Mouse (Mus musculus) embryonic facial prominence, embryonic 13.5 days (tissue): ENCODE data around the gene Mta1. TPM values are rescaled to one million over a fixed set of nuclear protein-coding genes. Genes with fewer than 3 reads are reported as not detected.

Experiments used
- ATAC-seq: fragments of 200-750 bp; cut with Nextera tagmentation; 2 replicates; pipeline ENCODE4 v1.8.0; 2017; ENCODE audit warnings: low read depth; ENCODE audit not compliant: insufficient number of reproducible peaks, insufficient read depth, low FRiP score, low TSS enrichment
- H3K27ac ChIP-seq: fragments of 300-500 bp; sonication (generic); 2 replicates; pipeline ENCODE4 v1.5.1; 2015; ENCODE audit warnings: moderate library complexity, mild to moderate bottlenecking, inconsistent platforms
- H3K27me3 ChIP-seq: fragments of 300-500 bp; sonication (generic); 2 replicates; pipeline ENCODE4 v1.6.1; 2015; ENCODE audit warnings: mild to moderate bottlenecking, inconsistent platforms
- H3K36me3 ChIP-seq: fragments of 300-500 bp; sonication (generic); 2 replicates; pipeline ENCODE4 v1.6.1; 2015; ENCODE audit warnings: mild to moderate bottlenecking, inconsistent platforms
- H3K4me1 ChIP-seq: fragments of 300-500 bp; sonication (generic); 2 replicates; pipeline ENCODE4 v1.6.1; 2015; ENCODE audit warnings: inconsistent platforms
- H3K4me2 ChIP-seq: fragments of 300-500 bp; sonication (generic); 2 replicates; pipeline ENCODE4 v1.6.1; 2015; ENCODE audit warnings: moderate library complexity, mild to moderate bottlenecking, inconsistent platforms
- H3K4me3 ChIP-seq: fragments of 300-500 bp; sonication (generic); 2 replicates; pipeline ENCODE4 v1.5.1; 2015; ENCODE audit warnings: mild to moderate bottlenecking, inconsistent platforms
- H3K9ac ChIP-seq: fragments of 300-500 bp; sonication (generic); 2 replicates; pipeline ENCODE4 v1.6.1; 2015; ENCODE audit warnings: mild to moderate bottlenecking, inconsistent platforms
- H3K9me3 ChIP-seq: fragments of 300-500 bp; sonication (generic); 2 replicates; pipeline ENCODE4 v1.6.1; 2016; ENCODE audit warnings: inconsistent platforms
- WGBS: fragments of 180-500 bp; shearing (Covaris S2); methylation state at CpG from one replicate; pipeline ENCODE4 v1.1.7; 2015; ENCODE audit warnings: mixed read lengths; 5-methylcytosine and 5-hydroxymethylcytosine counted together
- polyA plus RNA-seq: library from polyadenylated mRNA; unstranded; fragments of >200 nt; fragmentation: Nextera tagmentation; extraction: Ambion mirVana; gene quantifications from 2 replicates; pipeline ENCODE4 v1.2.1, GENCODE M21; 2015

The Mta1 gene
- polyA plus RNA-seq, result 18.5 and 18.6 TPM in 2 replicates

DNA sequence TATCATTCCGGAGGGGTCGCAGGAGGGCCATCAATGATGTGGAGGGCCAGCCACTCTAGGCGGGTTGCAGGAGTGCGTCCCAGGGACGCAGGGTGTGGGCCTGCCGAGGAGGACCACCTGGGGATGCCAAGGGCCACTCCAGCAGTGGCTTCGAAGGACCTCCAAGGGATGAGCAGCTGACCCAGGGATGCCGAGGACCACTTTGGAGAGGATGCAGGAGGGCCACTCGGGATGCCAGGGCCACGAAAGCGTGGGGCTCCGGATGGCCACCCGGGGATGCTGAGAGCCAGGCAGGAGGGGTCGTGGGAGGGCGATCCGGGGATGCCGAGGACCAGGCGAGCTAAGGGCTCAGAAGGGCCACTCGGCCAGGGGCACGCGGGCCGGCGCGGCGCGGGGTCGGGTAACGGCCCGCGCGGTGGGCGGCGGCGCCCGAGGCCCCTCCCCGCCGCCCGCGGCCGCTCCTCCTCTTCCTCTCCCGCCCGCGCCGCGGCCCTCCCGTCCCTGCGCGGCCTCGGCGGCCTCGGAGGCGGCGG, at the start of gene Mta1:
Gene Mta1 (plus strand): TSS at position 530 of the 533 bp plus-strand sequence.
- no peaks in the 10 kb centered on the region for H3K27me3 ChIP-seq
- 2% methylated on average over 34 of the region's 53 CpGs for WGBS
- H3K36me3 ChIP-seq, result peaks cover 11% of the 10 kb centered on the region; the same call in 1 of the 2 replicates
- H3K9ac ChIP-seq, result peak within 1 kb of the TSS; percentile 99
- ATAC-seq, result peak; percentile 77
- H3K4me3 ChIP-seq, result peak within 1 kb of the TSS; percentile 98
- peaks cover 42% of the 10 kb centered on the region for H3K4me1 ChIP-seq
- peak within 1 kb of the TSS; percentile 87 for H3K27ac ChIP-seq
- peak within 1 kb of the TSS; percentile 93 for H3K4me2 ChIP-seq
- no peaks in the 10 kb centered on the region for H3K9me3 ChIP-seq

DNA sequence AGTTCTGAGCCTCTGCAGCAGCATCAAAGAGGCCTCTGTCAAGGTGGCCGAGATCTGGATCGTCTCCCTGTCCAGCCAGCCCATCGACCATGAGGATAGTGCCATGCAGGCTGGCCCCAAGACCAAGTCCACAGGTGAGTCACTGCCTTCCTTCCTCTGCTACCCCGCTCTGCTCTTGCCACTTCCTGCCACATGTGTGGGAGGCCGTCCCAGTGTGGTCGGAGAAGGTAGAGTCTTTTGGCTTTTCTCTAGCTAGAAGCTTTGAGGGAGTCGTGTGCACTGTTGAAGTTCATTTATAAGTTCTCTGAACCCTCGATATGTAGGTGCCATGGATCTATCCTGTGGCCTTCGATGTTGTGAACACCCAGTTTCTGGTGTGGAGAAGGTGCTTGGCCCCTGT, 48.2 kb upstream of the Mta1 start:
- WGBS, result 90% methylated on average over 9 of the region's 9 CpGs
- H3K4me3 ChIP-seq, result no peak overlapping the region
- H3K9me3 ChIP-seq, result no peaks in the 10 kb centered on the region
- H3K36me3 ChIP-seq, result peaks cover 79% of the 10 kb centered on the region
- peaks cover 18% of the 10 kb centered on the region for H3K4me1 ChIP-seq
- H3K27ac ChIP-seq, result no peak overlapping the region
- no peaks in the 10 kb centered on the region for H3K27me3 ChIP-seq
- no peak overlapping the region for H3K4me2 ChIP-seq
- ATAC-seq, result no peak
- H3K9ac ChIP-seq, result no peak overlapping the region

DNA sequence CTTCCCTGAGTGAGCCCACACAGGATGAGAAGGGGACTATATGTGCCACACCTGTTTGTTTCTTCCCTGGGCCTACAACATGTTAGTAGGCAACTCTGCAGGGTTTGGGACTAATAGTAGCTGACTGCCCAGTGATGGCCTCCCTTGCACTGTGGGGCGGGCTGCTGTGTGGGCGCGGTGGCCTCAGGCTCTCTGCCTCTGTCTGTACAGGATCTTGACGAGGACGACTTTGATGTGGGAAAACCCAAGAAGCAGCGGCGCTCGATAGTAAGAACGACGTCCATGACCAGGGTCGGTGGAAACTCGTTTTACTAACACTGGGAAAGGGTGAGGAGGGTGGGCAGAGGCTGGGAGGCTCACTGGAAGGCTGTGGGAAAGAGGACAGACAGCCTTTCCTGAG, 47.4 kb upstream of the Mta1 start:
- peaks cover 18% of the 10 kb centered on the region for H3K4me1 ChIP-seq
- 57% methylated on average over 12 of the region's 12 CpGs for WGBS

DNA sequence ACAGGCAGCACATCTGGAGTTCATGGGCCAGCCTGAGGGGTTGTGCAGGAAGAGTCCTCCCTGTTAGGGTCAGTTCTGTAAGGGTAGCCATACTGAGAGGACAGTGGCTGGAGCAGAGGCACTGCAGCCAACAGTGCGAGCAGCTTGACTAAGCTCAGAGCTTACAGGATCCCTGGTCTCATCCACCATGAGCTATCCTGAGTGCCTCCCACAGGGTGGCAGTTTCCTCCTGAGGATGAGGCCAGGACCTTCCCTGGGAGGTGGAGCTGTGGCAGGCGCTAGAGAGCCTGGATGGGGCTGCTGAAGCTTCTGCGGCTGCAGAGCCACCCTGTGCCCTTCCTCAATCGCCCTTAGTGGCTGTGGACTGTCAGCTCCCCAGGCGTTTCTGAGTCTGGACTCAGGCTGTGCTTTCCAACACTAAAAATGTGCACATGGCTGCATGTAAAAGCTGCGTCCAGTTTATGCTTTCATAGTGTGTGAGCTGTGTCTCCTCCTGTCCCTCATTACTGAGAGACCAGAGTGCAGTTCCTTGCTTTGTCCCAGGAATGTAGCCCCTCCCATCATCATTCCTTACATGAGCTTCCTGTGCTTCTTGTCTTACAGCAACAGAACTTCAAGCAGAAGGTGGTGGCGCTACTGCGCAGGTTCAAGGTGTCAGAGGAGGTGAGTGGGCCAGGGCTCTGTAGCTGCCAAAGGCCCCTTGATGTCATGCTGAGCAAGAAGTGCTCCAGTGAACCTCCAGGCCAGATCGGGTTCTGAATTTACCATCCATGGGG, 46.3 kb upstream of the Mta1 start:
- peaks cover 18% of the 10 kb centered on the region for H3K4me1 ChIP-seq
- H3K27ac ChIP-seq, result peak overlapping the region; percentile 79
- 27% methylated on average over 9 of the region's 9 CpGs for WGBS
- H3K27me3 ChIP-seq, result no peaks in the 10 kb centered on the region
- H3K9me3 ChIP-seq, result no peaks in the 10 kb centered on the region
- 0 out of 2 replicates have a peak overlapping the region, but pooled peaks have one; percentile 5 for H3K4me2 ChIP-seq
- H3K4me3 ChIP-seq, result no peak overlapping the region
- no peak for ATAC-seq
- peak overlapping the region; percentile 61 for H3K9ac ChIP-seq
- peaks cover 77% of the 10 kb centered on the region for H3K36me3 ChIP-seq

More for the DNA sequence above, 47.4 kb upstream of the Mta1 start:
- Histone ChIP-seq H3K27me3 (no peaks in the 10 kb centered on the region), H3K4me3 (no peak overlapping the region), H3K9ac (no peak overlapping the region), H3K4me2 (no peak overlapping the region), H3K9me3 (no peaks in the 10 kb centered on the region), H3K27ac (no peak overlapping the region; the same call in 1 of the 2 replicates), H3K36me3 (peaks cover 81% of the 10 kb centered on the region)
- ATAC-seq, result no peak

DNA sequence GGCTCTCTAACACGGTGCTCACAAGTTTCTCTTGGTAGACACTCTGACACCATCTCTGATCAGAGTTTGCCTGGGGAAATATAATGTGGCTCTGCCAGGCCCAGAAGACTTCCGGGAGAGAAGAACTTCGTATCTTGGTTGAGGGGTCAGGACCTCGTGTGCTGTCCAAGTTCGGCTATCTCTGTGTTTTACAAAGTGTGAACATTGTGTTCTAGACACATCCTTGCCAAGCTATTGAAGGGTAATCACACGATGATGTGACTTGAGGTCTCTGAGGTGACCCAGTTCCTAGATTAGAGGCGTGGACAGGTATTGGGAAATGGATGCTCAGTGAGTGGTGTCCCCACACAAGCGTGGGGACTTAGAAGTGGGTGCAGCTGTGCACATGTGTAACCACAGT, 42.0 kb upstream of the Mta1 start:
- 87% methylated on average over 8 of the region's 8 CpGs for WGBS
- H3K36me3 ChIP-seq, result peaks cover 84% of the 10 kb centered on the region
- no peak overlapping the region for H3K4me3 ChIP-seq
- no peak overlapping the region for H3K4me2 ChIP-seq
- H3K4me1 ChIP-seq, result peaks cover 12% of the 10 kb centered on the region
- no peaks in the 10 kb centered on the region for H3K27me3 ChIP-seq
- H3K9me3 ChIP-seq, result no peaks in the 10 kb centered on the region
- no peak for ATAC-seq
- H3K27ac ChIP-seq, result no peak overlapping the region
- H3K9ac ChIP-seq, result no peak overlapping the region

DNA sequence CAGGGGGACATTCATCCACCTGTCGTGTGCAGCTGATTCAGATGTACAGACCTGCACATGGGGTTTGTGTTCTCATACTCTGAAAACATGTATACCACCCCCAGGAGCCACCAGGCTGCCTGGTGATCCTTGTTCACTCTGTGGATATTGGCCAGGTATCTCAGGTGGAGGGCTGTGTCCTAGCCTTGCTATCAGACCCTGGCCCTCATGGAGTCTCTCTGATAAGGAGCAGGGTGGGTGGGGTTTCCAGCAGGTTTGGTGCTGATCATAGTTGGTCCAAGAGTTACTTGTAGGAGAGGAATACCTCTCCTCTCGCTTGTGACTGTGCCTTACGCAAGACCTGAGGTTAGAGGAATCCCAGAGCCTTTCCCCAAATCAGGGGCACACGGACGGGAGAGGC, 37.9 kb upstream of the Mta1 start:
- H3K9me3 ChIP-seq, result no peaks in the 10 kb centered on the region
- 85% methylated on average over 5 of the region's 5 CpGs for WGBS
- ATAC-seq, result no peak
- no peak overlapping the region for H3K4me3 ChIP-seq
- H3K4me2 ChIP-seq, result no peak overlapping the region
- H3K27me3 ChIP-seq, result no peaks in the 10 kb centered on the region
- H3K36me3 ChIP-seq, result peaks cover 89% of the 10 kb centered on the region
- no peak overlapping the region for H3K27ac ChIP-seq
- H3K9ac ChIP-seq, result no peak overlapping the region
- H3K4me1 ChIP-seq, result no peaks in the 10 kb centered on the region

DNA sequence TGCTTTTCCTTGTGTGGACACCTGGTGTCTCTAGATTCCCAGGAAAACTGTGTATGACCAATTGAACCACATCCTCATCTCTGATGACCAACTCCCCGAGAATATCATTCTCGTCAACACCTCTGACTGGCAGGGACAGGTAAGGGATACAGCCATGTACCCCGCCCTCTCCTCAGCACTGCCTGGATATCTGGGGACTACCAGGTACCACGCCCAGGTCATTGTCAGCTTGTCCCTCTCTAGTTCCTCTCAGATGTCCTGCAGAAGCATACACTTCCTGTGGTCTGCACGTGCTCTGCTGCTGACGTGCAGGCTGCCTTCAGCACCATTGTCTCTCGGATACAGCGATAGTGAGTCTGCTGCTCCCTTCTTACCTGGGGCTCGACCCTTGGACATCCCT, 36.5 kb upstream of the Mta1 start:
- Histone ChIP-seq H3K27me3 (no peaks in the 10 kb centered on the region), H3K4me1 (no peaks in the 10 kb centered on the region), H3K4me3 (no peak overlapping the region), H3K4me2 (no peak overlapping the region), H3K9me3 (no peaks in the 10 kb centered on the region), H3K27ac (no peak overlapping the region), H3K36me3 (peaks cover 97% of the 10 kb centered on the region), H3K9ac (no peak overlapping the region)
- 87% methylated on average over 9 of the region's 9 CpGs for WGBS
- ATAC-seq, result no peak

DNA sequence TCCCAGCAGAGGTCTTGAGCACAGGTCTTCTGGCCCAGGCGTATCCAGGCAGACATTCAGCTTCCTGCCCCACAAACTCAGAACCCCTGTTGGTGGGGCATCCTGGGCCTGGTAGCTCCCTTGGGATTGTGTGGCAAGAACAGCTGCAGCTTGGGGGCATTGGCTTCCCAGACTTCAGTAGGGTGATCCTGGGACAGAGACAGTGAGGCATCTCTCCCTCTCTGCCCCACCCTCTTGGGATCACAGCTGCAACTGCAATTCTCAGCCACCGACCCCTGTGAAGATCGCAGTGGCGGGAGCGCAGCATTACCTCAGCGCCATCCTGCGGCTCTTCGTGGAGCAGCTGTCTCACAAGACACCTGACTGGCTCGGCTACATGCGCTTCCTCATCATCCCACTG, 35.9 kb upstream of the Mta1 start:
- peaks cover 97% of the 10 kb centered on the region for H3K36me3 ChIP-seq
- 78% methylated on average over 10 of the region's 10 CpGs for WGBS
- no peaks in the 10 kb centered on the region for H3K9me3 ChIP-seq
- no peaks in the 10 kb centered on the region for H3K4me1 ChIP-seq
- H3K27ac ChIP-seq, result no peak overlapping the region
- ATAC-seq, result no peak
- H3K9ac ChIP-seq, result no peak overlapping the region
- H3K27me3 ChIP-seq, result no peaks in the 10 kb centered on the region
- H3K4me3 ChIP-seq, result no peak overlapping the region
- H3K4me2 ChIP-seq, result no peak overlapping the region

DNA sequence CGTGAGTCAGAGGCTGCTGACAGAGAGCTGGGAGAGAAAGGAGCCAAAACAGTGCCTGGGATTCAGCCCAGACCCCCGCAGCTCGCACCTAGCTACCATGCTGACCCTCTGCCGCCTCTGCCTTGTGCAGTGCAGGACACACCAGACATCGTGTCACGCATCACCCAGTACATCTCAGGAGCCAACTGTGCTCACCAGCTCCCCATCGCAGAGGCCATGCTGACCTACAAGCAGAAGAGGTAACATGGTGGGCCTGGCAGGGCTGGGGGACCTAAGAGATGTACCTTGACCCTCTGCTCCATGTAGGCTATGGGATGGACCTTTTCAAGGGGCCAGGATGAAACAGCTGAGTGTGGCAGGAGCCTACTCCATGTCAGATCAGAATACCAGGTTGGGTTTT, 34.4 kb upstream of the Mta1 start:
- Histone ChIP-seq H3K9me3 (no peaks in the 10 kb centered on the region), H3K27me3 (no peaks in the 10 kb centered on the region), H3K36me3 (peaks cover 98% of the 10 kb centered on the region), H3K4me2 (no peak overlapping the region), H3K9ac (no peak overlapping the region), H3K27ac (no peak overlapping the region), H3K4me1 (no peaks in the 10 kb centered on the region), H3K4me3 (no peak overlapping the region)
- no peak for ATAC-seq
- 89% methylated on average over 7 of the region's 7 CpGs for WGBS

DNA sequence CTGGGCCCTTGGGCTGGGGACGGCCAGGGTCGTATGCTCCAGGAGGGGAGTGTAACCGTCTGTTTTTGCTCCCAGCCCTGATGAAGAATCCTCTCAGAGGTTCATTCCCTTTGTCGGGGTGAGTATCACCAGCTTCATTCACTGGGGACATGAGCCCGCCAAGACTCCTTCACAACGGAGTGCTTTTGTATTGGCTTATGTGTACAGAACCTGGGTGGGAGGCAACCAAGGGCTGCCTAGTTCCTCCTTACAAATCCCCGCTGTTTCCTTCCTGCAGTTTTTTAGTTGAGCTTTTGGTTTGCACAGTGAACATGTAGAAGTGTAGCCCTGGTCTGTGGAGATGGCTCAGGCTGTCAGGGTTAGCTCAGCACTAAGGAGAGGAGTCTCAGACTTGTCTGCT, 30.1 kb upstream of the Mta1 start:
- Histone ChIP-seq H3K27ac (no peak overlapping the region), H3K4me3 (no peak overlapping the region), H3K4me1 (no peaks in the 10 kb centered on the region), H3K27me3 (no peaks in the 10 kb centered on the region), H3K9ac (no peak overlapping the region), H3K4me2 (no peak overlapping the region), H3K36me3 (peaks cover 89% of the 10 kb centered on the region), H3K9me3 (no peaks in the 10 kb centered on the region)
- ATAC-seq, result no peak
- 83% methylated on average over 7 of the region's 7 CpGs for WGBS

DNA sequence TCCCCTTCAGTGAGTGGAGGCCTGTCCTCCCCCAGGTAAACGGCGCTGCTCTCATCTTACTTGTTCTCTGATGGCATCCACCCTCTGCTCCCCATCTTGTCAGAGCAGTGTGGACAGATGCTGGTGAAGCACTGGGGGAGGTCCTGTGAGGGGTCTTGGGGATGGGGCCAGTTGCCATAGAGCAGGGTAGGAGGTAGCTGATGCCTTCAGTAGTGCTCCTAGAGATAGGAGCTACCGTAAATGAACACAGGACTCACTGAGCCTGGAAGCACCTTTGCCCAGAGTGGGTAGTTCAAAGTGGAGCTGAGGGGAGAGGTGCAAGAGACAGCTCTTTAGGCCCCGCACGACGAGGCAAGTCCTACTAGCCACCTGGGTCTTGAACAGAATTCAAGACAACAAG, 28.7 kb upstream of the Mta1 start:
- WGBS, result 95% methylated on average over 6 of the region's 6 CpGs
- peaks cover 8% of the 10 kb centered on the region for H3K4me1 ChIP-seq
- no peaks in the 10 kb centered on the region for H3K27me3 ChIP-seq
- ATAC-seq, result no peak
- no peak overlapping the region for H3K27ac ChIP-seq
- no peaks in the 10 kb centered on the region for H3K9me3 ChIP-seq
- H3K4me2 ChIP-seq, result no peak overlapping the region
- no peak overlapping the region for H3K9ac ChIP-seq
- H3K4me3 ChIP-seq, result no peak overlapping the region
- H3K36me3 ChIP-seq, result peaks cover 75% of the 10 kb centered on the region

DNA sequence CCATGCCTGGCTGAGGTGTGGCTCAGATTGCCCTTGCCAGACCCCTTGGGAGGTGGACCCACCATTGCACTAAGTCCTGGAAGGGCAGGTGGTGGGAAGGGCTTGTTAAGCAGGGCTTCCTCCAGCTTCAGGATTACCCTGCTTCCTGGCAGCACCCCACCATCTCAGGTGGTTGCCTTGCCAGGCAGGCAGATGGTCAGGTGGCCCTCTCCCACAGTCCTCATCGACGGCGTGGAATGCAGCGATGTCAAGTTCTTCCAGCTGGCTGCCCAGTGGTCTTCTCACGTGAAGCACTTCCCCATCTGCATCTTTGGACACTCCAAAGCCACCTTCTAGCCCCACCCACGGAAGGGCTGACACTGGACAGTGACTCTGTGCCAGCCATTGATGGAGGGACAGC, 26.8 kb upstream of the Mta1 start:
- H3K9me3 ChIP-seq, result no peaks in the 10 kb centered on the region
- no peak for ATAC-seq
- WGBS, result 90% methylated on average over 6 of the region's 6 CpGs
- H3K9ac ChIP-seq, result no peak overlapping the region
- H3K4me3 ChIP-seq, result no peak overlapping the region
- H3K27ac ChIP-seq, result no peak overlapping the region
- peaks cover 57% of the 10 kb centered on the region for H3K36me3 ChIP-seq
- no peak overlapping the region for H3K4me2 ChIP-seq
- peaks cover 19% of the 10 kb centered on the region for H3K4me1 ChIP-seq
- H3K27me3 ChIP-seq, result no peaks in the 10 kb centered on the region
